Mouse (Mus musculus) urinary bladder, postnatal 25 days (tissue): ENCODE measurements around the gene Bbs1.
A peak's percentile ranks its signal among the peaks of the same experiment; 100 is the strongest.

Experiments used
- DNase-seq: peaks from one replicate; pipeline ENCODE4 v3.0.0; 2022; ENCODE audit warnings: low spot score

The Bbs1 gene

DNA sequence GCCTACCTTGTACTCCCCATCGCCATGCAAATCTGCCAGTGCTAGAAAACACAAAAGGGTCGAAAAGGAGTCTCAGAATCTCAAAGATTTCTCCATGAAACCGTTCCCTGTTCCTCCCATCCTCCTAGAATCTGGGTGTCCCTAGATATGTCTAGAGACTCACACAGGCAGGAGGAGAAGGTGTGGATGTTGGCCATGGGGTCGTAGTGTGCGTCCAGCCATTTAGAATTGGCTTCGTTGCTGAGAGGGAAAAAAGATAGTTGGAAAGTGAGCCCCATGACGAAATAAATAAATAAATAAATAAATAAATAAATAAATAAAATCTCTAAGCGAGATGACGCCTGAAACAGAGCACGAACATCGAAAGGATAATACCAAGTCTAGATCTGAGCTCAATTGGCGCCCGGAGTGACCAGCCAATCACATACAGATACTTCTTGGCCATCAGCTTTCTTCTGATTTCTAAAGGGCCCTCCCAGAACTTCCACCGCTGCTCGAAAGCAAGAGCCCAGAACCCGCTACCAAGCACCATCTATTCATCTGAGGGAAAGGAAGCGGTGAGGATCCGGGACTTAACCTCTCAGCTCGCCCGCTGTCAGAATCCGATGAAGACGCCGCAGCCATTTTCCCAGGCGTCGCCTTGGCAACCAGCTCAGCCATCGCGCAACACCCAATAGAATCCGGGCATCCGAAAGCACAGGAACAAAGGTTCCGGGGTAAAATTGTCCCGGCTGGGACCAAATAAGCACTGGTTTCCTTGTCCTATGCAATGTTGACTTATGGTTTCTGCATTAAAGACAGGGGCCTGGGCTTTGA lies at the start of gene Bbs1:
Bbs1 (minus strand) TSS at position 650 of the 816 bp plus-strand sequence.
- DNase-seq, result peak; percentile 78

DNA sequence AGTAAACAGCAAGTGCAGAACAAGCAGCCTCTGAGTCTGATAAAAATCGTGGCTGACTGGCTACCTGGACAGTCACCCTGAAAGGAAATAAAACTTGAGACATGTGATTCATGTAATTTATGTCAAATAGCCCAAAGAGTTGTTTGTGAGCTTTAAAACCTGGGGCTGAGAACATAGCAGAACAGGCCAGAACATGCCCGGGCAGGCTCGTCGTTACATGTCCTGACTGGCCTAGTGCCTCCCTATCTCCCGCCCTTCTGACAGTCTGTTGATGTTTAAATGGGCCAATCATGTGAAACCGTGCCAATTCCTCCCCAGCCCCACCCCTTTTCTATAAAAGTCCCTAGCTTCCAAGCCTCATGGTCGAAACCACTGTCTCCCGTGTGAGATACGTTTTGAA lies 42.2 kb upstream of the Bbs1 start:
- DNase-seq, result peak; percentile 72

DNA sequence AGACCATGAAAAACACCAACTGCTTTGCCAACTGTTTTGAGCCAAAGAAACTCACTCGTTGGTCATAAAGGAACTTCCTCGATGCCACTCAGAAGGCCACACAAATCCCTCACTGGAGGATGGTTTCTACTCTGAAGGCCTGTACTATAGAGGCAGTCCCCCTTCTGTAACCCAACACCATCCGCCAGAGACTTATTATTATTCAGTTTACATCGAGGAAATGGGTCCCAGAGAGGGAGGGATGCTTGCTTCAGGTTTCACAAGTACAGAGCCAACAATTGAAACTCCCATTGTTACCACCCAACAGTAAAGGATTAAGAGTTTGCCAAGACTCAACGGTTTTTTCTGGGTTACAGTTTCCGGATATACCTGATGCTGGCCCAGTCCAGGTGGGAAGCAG lies 39.1 kb upstream of the Bbs1 start:
- no peak for DNase-seq

DNA sequence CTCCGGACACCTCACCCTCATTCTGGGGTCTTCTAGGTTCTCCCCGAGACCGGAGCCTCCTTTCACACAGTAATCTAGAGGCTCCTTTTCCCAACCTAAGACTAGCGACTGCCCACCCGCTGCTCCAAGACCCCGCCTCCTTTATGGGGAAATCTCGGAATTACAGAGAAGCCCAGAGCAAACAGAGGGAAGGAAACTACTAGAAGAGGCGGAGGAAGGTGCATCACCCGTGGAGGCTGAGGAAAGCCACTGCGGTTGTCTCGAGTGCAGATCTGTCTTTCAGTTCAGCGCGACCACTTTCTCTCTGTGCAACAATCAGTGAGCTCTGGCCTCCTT lies 36.8 kb upstream of the Bbs1 start:
- no peak for DNase-seq

DNA sequence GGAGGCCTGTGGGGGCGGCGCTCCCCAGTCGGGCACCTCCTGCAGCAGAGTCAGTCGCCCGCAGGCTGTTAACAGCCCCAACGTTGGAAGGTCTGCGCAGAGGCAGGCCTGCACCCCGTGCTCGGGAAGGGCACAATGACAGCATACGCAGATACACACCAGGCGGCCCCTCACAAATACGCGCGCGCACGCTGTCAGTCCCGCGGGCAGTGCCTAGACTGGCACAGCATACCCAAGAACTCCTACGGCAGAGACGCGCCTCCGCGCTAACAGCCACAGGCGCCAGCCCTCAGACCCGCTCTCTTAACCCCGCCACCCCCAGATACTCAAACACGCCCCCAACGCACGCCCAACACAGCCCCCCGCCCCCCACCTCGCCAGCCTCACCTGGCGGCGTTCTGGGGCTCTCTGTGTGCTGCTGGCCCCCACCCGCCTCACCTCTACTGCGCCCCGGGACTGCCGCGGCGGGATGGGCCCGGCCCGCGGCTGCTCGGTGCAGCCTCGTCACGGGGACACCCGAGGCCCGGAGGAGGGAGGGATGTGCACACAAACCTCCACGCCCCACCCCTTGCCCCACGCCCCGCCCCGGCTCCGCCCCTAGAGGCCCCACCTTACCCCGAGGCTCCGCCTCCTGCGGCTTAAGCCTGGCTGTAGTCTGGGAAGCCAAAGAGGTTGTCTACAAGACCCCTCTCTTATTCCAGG lies 36.3 kb upstream of the Bbs1 start, which contains the start of gene Peli3:
Peli3 (minus strand) TSS at position 577 of the 702 bp plus-strand sequence.
- peak; percentile 79 for DNase-seq

DNA sequence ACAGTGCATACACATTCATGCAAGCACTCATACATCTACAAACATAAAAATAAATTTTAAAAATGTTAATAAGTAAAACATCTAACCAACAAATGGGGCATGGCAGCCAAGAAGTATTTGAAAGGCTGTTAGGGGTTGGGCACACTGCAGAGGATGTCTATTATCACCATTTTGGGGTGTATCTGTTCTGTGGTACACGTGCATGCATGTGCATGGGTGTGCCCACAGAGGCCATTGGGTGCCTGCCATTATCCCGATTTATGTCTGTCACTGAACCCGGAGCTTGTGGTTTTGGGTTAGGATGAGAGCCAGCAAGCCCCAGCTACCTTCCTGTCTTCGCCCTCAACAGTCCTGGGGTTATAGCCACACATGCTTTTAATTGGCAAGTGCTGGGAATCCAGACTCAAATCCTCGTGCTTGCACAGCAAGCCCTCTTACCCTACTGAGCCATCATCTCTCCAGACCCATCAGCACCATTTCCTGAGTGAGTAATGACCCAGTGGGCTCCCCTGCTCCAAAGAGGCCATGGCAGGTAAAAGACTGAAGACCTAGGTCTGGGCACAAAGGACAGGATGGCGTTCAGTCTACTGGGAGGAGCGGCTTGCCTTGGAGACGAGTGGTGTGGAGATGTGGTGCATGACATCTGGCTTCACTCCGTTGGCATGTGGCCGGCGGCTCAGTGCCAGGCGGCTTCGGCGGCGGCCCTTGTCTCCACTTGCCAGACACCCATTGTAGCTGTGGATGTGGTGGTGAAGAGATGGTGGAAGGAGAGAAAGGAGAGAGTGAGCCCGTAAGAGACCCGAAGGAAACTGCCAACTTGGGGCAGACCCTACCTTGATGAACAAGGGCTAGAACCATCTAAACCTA lies 31.2 kb upstream of the Bbs1 start:
- DNase-seq, result no peak

DNA sequence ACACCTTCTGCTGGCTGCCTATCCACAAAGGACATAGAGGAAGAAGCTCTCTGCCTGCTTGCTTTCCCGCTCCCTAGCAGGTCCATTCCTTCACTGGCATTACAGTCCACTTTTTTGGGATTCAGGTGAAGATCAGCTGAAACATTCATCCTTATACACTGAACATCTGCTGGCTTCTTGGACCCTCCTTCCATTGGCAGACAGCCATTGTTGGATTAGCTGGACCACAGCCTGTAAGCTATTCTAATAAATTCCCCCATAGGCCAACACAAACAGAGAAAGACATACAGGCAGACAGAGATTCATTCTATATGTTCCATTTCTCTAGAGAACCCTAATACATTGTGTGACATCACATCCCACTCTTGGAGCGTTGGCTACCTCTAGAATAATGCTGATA lies 30.5 kb upstream of the Bbs1 start:
- DNase-seq, result no peak

DNA sequence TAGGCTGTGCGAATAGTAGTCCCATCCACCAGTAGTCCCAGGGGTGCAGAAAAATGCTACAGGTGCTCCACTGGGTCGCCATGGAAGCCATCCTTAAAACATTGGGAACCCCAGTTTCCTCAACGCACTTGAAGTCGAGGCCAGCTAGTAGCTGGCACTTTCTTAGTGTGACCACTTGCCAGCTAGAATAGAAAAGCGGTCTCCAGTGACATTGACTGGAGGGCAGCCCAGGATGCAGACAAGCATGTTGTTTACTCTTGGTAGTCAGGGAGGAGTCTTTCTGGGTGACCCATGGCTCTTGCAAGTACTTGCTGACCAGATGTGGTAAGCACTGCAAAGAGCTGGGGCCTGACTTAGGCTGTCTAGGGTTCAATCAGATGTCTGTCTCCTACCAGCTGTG lies 22.4 kb upstream of the Bbs1 start:
- no peak for DNase-seq

DNA sequence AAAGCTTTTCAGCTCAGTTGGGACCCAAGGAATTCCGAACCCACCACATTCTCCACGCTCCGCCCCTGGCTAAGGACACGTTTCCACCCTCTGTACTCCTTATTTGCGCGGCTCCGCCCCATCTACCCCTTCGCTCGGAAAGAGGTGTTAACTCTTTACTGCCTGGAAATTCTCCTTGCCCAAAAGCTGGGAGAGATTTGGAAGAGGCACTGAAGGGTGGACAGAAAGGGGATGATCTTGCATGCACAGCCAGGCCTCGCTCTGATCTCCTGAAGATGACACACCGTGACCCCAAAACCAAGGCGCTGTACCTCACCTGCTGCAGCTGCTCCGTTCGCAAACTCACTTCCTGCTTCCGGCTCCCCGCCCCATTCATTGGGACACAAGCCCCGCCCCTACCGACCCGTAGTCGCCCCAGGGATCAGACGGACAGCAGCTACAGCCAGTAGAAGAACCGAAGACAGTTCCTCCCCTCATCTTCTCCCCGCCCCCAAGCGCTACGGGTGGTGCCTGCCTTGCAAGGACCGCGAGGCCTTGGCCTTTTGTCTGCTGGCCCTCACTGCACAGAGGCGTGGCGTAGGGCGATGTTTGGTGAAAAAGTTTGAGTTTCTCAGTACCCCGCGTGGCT lies 21.6 kb upstream of the Bbs1 start, which contains the start of gene Dpp3:
Dpp3 (minus strand) TSS at position 384 of the 628 bp plus-strand sequence.
- peak; percentile 99 for DNase-seq

DNA sequence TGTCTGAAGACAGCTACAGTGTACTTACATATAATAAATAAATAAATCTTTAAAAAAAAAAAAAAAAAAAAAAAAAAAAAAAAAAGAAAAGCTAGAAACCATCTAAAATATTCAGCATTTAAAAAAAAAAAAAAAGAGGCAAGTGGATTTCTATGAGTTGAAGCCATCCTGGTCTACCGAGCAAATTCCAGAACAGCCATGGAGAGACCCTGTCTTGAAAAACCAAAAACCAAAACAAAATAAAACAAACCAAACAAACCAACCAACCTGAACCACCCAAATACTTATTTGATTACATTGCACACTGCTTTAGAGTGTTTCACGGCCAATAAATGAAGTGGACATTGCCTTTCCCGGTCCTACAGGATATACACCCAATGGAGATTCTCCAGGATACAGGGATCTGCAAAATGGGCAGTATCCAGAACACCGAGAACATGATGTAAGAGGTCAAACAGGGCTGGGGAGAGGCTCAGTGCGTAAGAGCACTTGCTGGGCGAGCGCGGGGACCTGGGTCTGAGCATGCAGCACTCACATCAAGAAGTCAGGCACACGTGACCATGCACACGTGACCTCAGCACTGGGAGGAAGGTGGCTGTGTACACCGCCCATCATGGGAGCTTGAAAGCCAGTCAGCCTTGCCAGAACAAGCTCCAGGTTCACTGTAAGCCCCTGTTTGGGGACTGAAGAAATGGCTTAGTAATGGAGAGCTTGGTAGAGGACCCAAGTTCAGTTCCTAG lies 18.9 kb upstream of the Bbs1 start:
- DNase-seq, result no peak

DNA sequence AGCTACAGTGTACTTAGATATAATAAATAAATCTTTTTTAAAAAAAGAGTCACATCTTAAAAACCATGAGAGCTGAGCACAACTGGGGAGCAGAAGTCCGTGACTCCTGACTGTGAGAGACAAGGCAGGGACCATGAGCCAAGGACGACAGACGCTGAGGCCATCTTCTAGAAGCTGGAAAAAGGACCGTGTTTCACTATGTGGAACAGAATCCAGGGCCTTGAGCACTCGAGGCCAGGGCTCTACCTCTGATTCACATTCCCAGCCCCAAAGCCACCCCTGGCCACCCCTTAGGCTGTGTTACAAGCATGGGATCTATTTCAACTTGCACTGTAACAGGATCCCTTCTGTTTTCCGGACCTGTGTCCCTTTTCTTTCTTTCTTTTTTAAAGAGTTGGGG lies 13.2 kb upstream of the Bbs1 start:
- DNase-seq, result no peak

DNA sequence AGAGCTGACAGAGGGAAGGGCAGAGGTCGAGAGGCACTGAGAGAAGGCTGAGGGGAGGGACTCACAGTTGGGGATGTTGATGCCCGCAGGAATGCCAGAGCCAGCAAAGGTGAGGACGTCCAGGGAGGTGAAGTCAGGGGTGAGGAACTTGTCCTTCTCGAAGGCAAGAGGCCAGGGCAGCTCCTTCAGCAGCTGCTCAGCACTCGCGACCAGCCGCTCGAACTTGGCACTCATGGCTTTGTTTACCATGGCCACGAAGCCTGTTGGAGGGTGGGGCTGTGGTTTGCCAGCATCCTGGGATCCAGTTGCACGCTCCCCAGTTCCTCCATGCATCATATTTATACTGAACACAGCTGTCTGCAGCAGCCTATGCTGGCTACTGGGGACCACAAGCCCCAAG lies 10.4 kb upstream of the Bbs1 start:
- DNase-seq, result no peak

DNA sequence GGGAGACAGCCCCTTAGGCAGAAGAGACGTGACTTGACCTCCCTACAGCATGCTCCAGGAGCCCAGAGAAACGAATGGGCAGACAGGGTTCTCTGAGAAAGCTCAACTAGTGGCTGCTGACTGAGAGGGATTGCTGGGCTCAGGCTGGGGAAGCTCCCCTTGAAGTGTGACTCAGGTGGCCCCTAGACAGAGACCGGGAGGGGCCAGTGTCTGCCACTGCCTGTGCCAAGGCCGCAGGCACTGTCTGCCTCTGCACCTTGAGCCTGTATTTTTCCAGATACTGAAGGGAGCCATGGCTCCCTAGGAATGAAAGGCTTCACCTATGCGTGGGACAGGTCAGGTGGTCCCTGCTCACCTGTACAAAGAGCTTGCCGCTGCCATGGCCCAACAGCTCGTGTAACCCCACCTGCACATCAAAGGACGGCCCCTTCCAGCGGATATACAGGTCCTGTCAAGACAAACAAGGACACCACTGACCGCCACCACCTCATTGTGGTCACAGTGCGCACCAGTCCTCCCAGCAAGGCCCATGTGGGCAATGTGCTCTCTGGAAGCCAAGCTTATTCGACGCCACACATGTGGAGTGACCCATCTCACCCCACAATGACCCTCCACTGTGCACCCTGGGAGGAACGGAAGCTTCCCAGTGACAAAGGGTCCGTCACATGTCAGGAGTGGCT lies 9.6 kb upstream of the Bbs1 start:
- DNase-seq, result no peak

DNA sequence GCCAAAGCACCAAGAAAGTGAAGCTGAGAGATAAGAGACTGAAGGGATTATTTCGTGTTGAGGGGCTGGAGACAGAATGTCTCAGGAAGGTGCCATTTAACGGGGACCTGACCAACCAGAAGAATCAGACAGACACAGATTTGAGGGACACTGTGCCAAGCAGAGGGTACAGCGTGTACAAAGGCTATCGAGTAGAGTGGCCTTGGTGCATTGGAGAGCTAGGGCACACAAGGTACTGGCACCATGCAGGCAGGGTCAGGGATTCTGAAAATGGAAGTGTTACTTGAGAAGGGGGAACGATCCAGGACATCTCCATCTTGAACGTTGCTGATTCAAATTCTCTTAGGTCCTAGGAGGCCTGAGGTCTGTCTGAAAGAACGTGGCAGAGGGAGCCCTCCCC lies 2.9 kb upstream of the Bbs1 start:
- DNase-seq, result no peak

DNA sequence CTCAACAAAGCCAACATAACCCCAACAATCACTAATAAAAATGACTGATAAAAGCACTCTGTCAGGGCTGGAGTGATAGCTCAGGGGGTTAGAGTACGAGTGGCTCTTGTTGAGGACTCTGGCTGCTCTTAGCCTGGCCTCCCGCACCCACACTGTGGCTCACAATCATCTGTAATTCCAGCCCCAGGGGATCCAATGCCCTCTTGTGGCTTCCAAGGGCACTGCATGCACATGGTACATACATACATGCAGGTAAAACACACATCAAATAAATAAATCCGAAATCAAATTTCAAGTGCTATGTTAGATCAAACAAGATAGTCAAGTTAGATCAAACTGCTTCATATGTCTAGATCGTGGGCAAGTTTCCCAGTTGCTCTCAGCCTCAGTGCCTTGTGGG lies 1.7 kb upstream of the Bbs1 start:
- no peak for DNase-seq

DNA sequence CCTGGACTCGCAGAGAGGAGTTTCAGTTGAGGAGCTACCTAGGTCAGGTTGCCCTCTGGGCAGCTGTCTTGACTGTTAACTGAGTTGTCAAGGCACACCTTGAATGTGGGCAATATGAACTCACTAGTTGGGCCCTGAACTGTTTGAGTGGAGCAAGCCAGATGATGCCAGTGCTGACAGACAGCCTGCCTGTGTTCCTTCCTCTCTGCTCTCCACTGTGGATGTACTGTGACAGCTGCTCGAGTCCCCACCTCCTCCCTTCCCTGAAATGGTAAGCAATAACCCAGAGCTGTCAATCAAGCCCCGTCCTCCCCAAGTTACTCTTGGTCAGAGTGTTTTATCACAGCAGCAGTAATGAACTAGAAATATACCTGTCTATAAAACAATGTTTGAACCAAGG lies 6.5 kb downstream of the Bbs1 start:
- no peak for DNase-seq

DNA sequence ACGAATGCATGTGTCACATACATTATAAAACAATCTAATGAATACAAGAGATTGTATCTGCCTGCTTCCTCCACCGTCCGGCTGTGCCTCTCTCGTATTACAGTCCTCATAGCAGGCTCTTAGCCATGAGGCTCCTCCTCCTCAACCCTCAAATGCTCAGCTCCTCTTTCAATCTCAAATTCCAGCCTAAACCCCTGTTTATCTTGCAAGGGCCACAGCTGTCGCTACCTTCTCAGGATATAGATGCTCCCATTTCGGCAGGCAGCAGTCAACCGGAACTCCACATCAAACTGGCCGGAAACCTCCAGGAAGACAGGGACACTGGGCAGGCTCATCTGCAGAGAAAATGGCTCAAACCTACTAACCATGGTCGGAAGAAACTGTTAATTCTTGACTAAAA lies 7.5 kb downstream of the Bbs1 start:
- no peak for DNase-seq

DNA sequence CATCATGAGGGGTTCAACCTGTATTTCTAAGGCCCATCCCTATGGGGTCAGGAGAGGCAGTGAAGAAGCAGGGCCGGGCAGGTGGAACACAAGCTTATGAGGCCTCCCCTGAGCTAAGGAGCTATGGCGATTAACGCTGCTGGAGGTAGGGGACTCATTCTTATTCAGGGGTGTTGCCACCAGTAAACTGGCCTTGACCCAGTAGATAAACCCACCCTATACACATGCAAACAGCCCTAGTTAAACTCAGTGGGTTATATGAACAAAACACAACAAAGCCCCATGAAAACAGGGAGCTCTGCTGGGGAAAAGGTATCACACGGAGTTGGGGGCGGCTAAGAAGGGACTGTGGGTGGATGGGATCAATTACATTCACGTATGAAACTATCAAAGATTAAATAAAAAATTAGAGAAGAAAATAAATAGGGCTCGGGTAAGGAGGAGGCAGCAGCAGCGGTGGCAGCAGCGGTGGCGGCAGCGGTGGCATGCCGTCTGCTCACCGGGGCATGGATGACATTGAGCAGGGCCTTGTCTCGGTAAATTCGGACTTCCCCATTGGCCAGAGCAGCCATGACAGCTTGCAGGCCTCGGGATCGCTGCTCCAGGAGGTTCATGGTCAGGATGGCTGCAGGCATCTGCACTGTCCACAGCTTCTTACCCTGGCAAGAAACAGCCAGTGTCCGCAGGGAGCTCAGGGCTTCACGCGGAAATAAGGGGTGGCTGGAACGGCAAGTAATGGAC lies 9.5 kb downstream of the Bbs1 start:
- DNase-seq, result no peak

DNA sequence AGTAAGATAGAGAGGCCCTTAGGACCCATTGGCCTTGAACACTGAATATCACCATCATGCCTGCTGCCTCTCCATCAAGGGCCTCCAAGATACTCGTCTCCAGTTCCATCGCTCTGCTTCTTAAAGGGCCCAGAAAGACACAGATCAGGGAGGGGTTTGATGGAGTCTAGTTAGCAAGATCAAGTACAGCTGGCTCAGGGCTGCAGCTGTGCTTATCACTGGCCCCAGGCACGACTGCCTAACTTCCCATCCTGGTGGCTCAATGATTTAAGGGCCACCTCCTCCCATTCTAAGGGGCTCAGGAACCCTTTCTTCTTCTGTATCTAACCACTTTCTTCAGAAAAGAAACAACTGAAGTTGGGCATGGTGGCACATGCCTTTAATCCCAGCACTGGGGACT lies 14.6 kb downstream of the Bbs1 start:
- no peak for DNase-seq

DNA sequence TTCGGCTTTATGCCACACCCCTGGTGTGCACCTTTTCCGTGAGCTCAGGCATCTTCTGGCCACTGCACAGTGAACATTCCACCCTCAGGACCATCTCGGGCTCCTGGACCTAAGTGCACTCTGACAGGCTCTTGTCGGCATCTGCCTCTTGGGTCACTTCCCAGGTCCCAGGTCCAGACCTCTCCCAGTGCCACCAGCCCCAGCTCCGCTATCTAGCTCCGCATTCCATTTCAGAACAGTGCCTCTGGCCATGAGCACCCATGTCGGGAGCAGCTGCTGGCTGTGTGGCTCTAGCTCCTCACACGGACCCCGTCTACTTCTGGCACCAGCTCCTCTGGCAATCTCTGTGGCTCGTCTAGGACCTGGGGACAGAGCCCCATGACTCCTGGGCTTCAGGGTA lies 16.6 kb downstream of the Bbs1 start:
- DNase-seq, result no peak
